8 mouse cellular contexts compared by ENCODE assay signal in the genomic region with DNA sequence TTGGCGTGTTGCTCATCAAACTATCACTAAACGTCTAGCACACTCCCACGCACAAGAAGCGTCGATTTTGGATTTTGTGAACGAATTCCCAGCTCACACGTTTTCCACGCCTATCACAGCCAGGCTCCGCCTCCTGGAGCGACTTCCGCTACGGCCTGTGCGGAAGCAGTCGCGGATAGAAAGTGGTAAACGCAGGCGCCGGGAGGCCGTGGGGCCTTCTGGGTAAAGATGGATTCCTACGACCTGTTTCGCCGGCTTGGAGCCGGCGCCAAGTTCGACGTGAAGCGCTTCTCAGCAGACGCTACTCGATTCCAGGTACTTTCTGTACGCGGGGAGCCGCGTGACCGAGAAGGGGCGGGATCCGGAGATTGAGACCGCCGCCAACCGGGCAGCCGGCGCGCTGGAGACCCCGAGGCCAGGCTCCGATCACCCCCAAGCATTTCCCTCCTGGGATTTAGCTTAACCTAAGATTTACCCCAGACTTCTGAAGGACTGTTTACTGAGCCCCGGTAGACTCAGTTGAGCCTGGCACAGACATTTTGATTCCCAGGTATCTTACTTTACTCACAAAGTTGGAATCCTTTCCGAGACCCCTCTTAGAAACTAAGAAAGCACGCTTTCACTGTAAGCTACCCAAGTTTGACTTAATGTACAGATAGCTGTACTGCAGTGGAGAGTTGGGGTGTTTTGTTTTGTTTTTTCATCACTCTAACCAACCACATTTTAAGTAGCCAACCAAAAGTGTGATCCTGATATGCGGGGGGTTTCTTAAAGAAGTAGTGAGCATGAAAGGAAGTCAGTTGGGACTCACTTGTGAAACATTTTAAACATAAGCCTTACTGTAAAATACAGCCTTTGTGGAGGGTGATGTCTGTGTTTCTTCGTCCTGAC. TPM values are rescaled to one million over a fixed set of nuclear protein-coding genes. Genes with fewer than 3 reads are reported as not detected.
DNase-seq lines count a peak whose midpoint lies in the region; ATAC-seq and TF ChIP-seq lines count a peak whose summit lies in the region.

A gene (plus strand): TSS at position 113 of the 891 bp plus-strand sequence.

- H3K4me1 ChIP-seq in heart, embryonic 12.5 days (replicated peaks) = peaks cover 8% of the 10 kb centered on the region
- H3K4me1 ChIP-seq in kidney, postnatal 0 days (replicated peaks; ENCODE audit: insufficient read depth, low read length) = peaks cover 4% of the 10 kb centered on the region
- no peaks in the 10 kb centered on the region; the same call in 1 of the 2 replicates for H3K4me1 ChIP-seq in liver, embryonic 11.5 days (replicated peaks; ENCODE audit: control insufficient read depth, insufficient read depth, low read length)
- H3K4me1 ChIP-seq in stomach, embryonic 14.5 days (ENCODE audit: control insufficient read depth, insufficient read depth, low read length) = peaks cover 5% of the 10 kb centered on the region; the same call in 1 of the 2 replicates

- under 1% methylated on average over 49 of the region's 49 CpGs for WGBS in heart, embryonic 12.5 days
- WGBS in kidney, postnatal 0 days = under 1% methylated on average over 49 of the region's 49 CpGs
- under 1% methylated on average over 49 of the region's 49 CpGs for WGBS in liver, embryonic 11.5 days
- under 1% methylated on average over 49 of the region's 49 CpGs for WGBS in stomach, embryonic 14.5 days

- H3K9me3 ChIP-seq in heart, embryonic 12.5 days (replicated peaks) = no peaks in the 10 kb centered on the region
- H3K9me3 ChIP-seq in kidney, postnatal 0 days (replicated peaks; ENCODE audit: low read length) = no peaks in the 10 kb centered on the region
- H3K9me3 ChIP-seq in liver, embryonic 11.5 days (ENCODE audit: control insufficient read depth, low read length) = no peaks in the 10 kb centered on the region
- no peaks in the 10 kb centered on the region for H3K9me3 ChIP-seq in stomach, embryonic 14.5 days (ENCODE audit: control insufficient read depth, low read depth, low read length)

- H3K9ac ChIP-seq in heart, embryonic 12.5 days = peak within 1 kb of the TSS; percentile 82
- H3K9ac ChIP-seq in kidney, postnatal 0 days (ENCODE audit: low read depth, low read length) = peak within 1 kb of the TSS; percentile 81
- peak within 1 kb of the TSS; percentile 84 for H3K9ac ChIP-seq in liver, embryonic 11.5 days (ENCODE audit: low read depth, low read length)
- peak within 1 kb of the TSS; percentile 72 for H3K9ac ChIP-seq in stomach, embryonic 14.5 days (replicated peaks; ENCODE audit: low read depth, low read length)

- DNase-seq in CD4-positive helper T cell, adult 2 months (ENCODE audit: low read depth, low spot score) = peak; percentile 92
- DNase-seq in brain, embryonic 18.5 days (ENCODE audit: low read depth, low spot score) = peak; percentile 83
- peak; percentile 95 for DNase-seq in kidney, postnatal 0 days (ENCODE audit: low spot score)
- peak; percentile 82 for DNase-seq in liver, embryonic 11.5 days (ENCODE audit: low spot score)
- peak; percentile 91 for DNase-seq in naive thymus-derived CD4-positive, alpha-beta T cell, adult 2 months (ENCODE audit: low read depth)

- TF ChIP-seq CTCF in kidney, postnatal 0 days (IDR thresholded peaks at IDR 0.05; ENCODE audit: low read depth) = peak; percentile 8; the same call in 1 of the 2 replicates

- peak within 1 kb of the TSS; percentile 84 for H3K4me3 ChIP-seq in heart, embryonic 12.5 days
- H3K4me3 ChIP-seq in kidney, postnatal 0 days (replicated peaks; ENCODE audit: low read depth, low read length) = peak within 1 kb of the TSS; percentile 74
- H3K4me3 ChIP-seq in liver, embryonic 11.5 days (ENCODE audit: low read depth, low read length) = peak within 1 kb of the TSS; percentile 79
- H3K4me3 ChIP-seq in stomach, embryonic 14.5 days (ENCODE audit: low read depth, low read length) = peak within 1 kb of the TSS; percentile 75

- H3K27ac ChIP-seq in heart, embryonic 12.5 days (ENCODE audit: poor library complexity, severe bottlenecking) = peak within 1 kb of the TSS; percentile 74; the same call in 1 of the 2 replicates
- peak within 1 kb of the TSS; percentile 77 for H3K27ac ChIP-seq in kidney, postnatal 0 days
- H3K27ac ChIP-seq in liver, embryonic 11.5 days (ENCODE audit: low read depth, low read length) = peak within 1 kb of the TSS; percentile 17; the same call in 1 of the 2 replicates
- peak within 1 kb of the TSS; percentile 62 for H3K27ac ChIP-seq in stomach, embryonic 14.5 days (ENCODE audit: low read length)

- ATAC-seq in erythroid progenitor cell, adult 5-6 weeks (replicated peaks; ENCODE audit: low FRiP score, poor library complexity, severe bottlenecking) = peak; percentile 100
- ATAC-seq in heart, embryonic 12.5 days (ENCODE audit: insufficient number of reproducible peaks, low FRiP score) = peak; percentile 89
- peak; percentile 94 for ATAC-seq in kidney, postnatal 0 days (replicated peaks; ENCODE audit: low FRiP score, low read depth)
- ATAC-seq in liver, embryonic 11.5 days (replicated peaks; ENCODE audit: low FRiP score) = peak; percentile 92
- ATAC-seq in stomach, embryonic 14.5 days (ENCODE audit: insufficient number of reproducible peaks, insufficient read depth, low FRiP score, low read depth) = peak; percentile 93

- H3K4me2 ChIP-seq in heart, embryonic 12.5 days = peak within 1 kb of the TSS; percentile 78
- peak within 1 kb of the TSS; percentile 70 for H3K4me2 ChIP-seq in kidney, postnatal 0 days (ENCODE audit: low read length)
- peak within 1 kb of the TSS; percentile 82 for H3K4me2 ChIP-seq in liver, embryonic 11.5 days
- H3K4me2 ChIP-seq in stomach, embryonic 14.5 days (replicated peaks; ENCODE audit: low read depth, low read length) = peak within 1 kb of the TSS; percentile 51

- peaks cover 37% of the 10 kb centered on the region for H3K36me3 ChIP-seq in heart, embryonic 12.5 days
- peaks cover 24% of the 10 kb centered on the region; the same call in 1 of the 2 replicates for H3K36me3 ChIP-seq in kidney, postnatal 0 days (ENCODE audit: insufficient read depth, low read length)
- peaks cover 24% of the 10 kb centered on the region for H3K36me3 ChIP-seq in liver, embryonic 11.5 days (ENCODE audit: control insufficient read depth, insufficient read depth, low read length)
- H3K36me3 ChIP-seq in stomach, embryonic 14.5 days (ENCODE audit: control insufficient read depth, insufficient read depth, low read length) = peaks cover 29% of the 10 kb centered on the region

- H3K27me3 ChIP-seq in heart, embryonic 12.5 days (replicated peaks) = 0 out of 2 replicates have a peak, but pooled peaks cover 12% of the 10 kb centered on the region
- H3K27me3 ChIP-seq in kidney, postnatal 0 days (ENCODE audit: insufficient read depth, low read length) = no peaks in the 10 kb centered on the region
- H3K27me3 ChIP-seq in liver, embryonic 11.5 days (replicated peaks; ENCODE audit: control insufficient read depth, insufficient read depth, low read length) = no peaks in the 10 kb centered on the region
- no peaks in the 10 kb centered on the region for H3K27me3 ChIP-seq in stomach, embryonic 14.5 days (ENCODE audit: control insufficient read depth, insufficient read depth, low read length)

RNA-seq across cellular contexts. Expression of the gene that starts here (rescaled TPM):
- total RNA-seq in erythroid progenitor cell, adult 5-6 weeks (2015; ENCODE audit: low replicate concordance) = 10.5 and 21.0 TPM in 2 replicates
- 17.8 and 22.6 TPM in 2 replicates for total RNA-seq in erythroid progenitor cell, adult 5-6 weeks (2017; ENCODE audit: low replicate concordance)
- polyA plus RNA-seq in heart, embryonic 12.5 days (2016; fragmentation: Nextera tagmentation; extraction: Ambion mirVana) = 24.1 and 25.1 TPM in 2 replicates
- polyA plus RNA-seq in kidney, postnatal 0 days (2015; fragmentation: Nextera tagmentation; extraction: Ambion mirVana) = 32.5 and 34.8 TPM in 2 replicates
- 38.1 and 42.3 TPM in 2 replicates for polyA plus RNA-seq in liver, embryonic 11.5 days (2014; fragmentation: Nextera tagmentation; extraction: Ambion mirVana)
- 32.3 and 36.9 TPM in 2 replicates for polyA plus RNA-seq in stomach, embryonic 14.5 days (2014; fragmentation: Nextera tagmentation; extraction: Ambion mirVana)

Comparison
In these comparisons a context has a peak if more than half of its experiments do, and no peak if none do; other contexts are left out.
1. Peak in every context shown above with its lines: DNase-seq, ATAC-seq, H3K4me3 ChIP-seq and H3K27ac ChIP-seq.
2. H3K27ac ChIP-seq: peak in every context shown above with its lines; median percentile 77 in kidney, postnatal 0 days; 74 in heart, embryonic 12.5 days; 62 in stomach, embryonic 14.5 days; 17 in liver, embryonic 11.5 days.